Mouse (Mus musculus): ENCODE data around the gene Snx29. TPM values are rescaled to one million over a fixed set of nuclear protein-coding genes. Genes with fewer than 3 reads are reported as not detected.

The Snx29 gene
- polyA plus RNA-seq, 1 experiment from 2014 or later, result 17.2 TPM

GRCm38 (mm10) chr16:11457609-11458350 lies 135.1 kb downstream of the Snx29 start:
- H3K4me3 ChIP-seq, result no peak overlapping the region
- H3K27ac ChIP-seq (replicated peaks), result no peak overlapping the region
- ATAC-seq (ENCODE audit: low FRiP score, low read depth), result no peak
- no peak overlapping the region for H3K4me2 ChIP-seq
- 31% methylated on average over 2 of the region's 2 CpGs for WGBS
- 0 out of 2 replicates have a peak, but pooled peaks cover 7% of the 10 kb centered on the region for H3K36me3 ChIP-seq
- H3K9ac ChIP-seq, result no peak overlapping the region
- 0 out of 2 replicates have a peak, but pooled peaks cover 3% of the 10 kb centered on the region for H3K4me1 ChIP-seq (replicated peaks)
- no peaks in the 10 kb centered on the region for H3K27me3 ChIP-seq
- H3K9me3 ChIP-seq, result no peaks in the 10 kb centered on the region

DNA sequence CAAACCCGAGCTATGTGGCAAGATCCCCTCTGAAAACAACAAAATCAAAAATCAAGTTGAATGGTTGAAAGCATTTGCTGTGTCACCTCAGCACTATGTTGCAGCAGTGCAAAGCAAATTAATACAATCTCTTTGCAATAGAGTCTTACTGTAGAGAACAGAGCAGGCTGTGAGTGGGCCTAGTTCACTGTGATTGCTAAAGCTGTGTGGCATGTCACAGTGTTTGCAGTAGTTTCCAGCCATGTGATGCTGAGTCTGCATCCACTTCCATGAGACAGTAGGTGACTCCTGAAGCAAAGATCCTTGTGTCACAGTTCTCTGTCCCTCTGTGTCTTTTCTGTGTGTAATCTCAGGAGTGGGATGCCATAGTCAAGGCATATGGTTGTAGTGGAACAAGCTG lies 137.5 kb downstream of the Snx29 start:
- no peak overlapping the region for H3K27ac ChIP-seq (replicated peaks)
- H3K9ac ChIP-seq, result no peak overlapping the region
- H3K9me3 ChIP-seq, result no peaks in the 10 kb centered on the region
- no peak overlapping the region for H3K4me3 ChIP-seq
- 92% methylated on average over 1 of the region's 1 CpGs for whole genome bisulfite sequencing
- no peaks in the 10 kb centered on the region for H3K36me3 ChIP-seq
- no peak overlapping the region for H3K4me2 ChIP-seq
- no peak for ATAC-seq (ENCODE audit: low FRiP score, low read depth)
- 0 out of 2 replicates have a peak, but pooled peaks cover 3% of the 10 kb centered on the region for H3K4me1 ChIP-seq (replicated peaks)
- no peaks in the 10 kb centered on the region for H3K27me3 ChIP-seq

DNA sequence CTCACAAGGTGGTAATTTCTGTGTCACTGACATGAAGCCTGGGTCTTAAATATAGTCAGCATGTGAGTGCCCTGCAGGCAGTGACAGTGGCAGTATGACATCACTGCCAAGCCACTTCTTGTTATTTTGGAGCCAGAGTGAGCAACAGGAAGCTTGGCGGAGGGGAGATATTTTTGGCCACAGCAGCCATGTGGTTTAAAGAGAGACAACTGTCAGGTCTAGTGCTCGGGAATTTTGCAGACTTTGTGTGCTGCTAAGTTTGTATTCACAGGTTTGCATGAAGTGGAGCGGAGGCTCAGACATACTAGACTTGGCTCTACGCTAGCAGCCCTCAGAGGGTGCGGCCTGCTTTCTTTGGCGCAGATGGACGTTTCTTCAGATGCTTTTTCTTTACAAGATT lies 138.9 kb downstream of the Snx29 start:
- Histone ChIP-seq H3K4me2 (no peak overlapping the region), H3K9me3 (no peaks in the 10 kb centered on the region), H3K27me3 (no peaks in the 10 kb centered on the region), H3K4me3 (no peak overlapping the region), H3K36me3 (no peaks in the 10 kb centered on the region), H3K4me1 (replicated peaks) (0 out of 2 replicates have a peak, but pooled peaks cover 3% of the 10 kb centered on the region), H3K27ac (replicated peaks) (no peak overlapping the region), H3K9ac (no peak overlapping the region)
- 85% methylated on average over 7 of the region's 7 CpGs for WGBS
- ATAC-seq (ENCODE audit: low FRiP score, low read depth), result no peak; the same call in 1 of the 2 replicates

GRCm38 (mm10) chr16:11468533-11469179 lies 145.9 kb downstream of the Snx29 start:
- no peak overlapping the region for H3K4me2 ChIP-seq
- WGBS, result 65% methylated on average over 15 of the region's 15 CpGs
- H3K9me3 ChIP-seq, result no peaks in the 10 kb centered on the region
- H3K36me3 ChIP-seq, result no peaks in the 10 kb centered on the region
- H3K27ac ChIP-seq (replicated peaks), result no peak overlapping the region
- no peak overlapping the region for H3K9ac ChIP-seq
- no peaks in the 10 kb centered on the region for H3K4me1 ChIP-seq (replicated peaks)
- peak; percentile 35; the same call in 1 of the 2 replicates for ATAC-seq (ENCODE audit: low FRiP score, low read depth)
- H3K4me3 ChIP-seq, result no peak overlapping the region
- H3K27me3 ChIP-seq, result no peaks in the 10 kb centered on the region

DNA sequence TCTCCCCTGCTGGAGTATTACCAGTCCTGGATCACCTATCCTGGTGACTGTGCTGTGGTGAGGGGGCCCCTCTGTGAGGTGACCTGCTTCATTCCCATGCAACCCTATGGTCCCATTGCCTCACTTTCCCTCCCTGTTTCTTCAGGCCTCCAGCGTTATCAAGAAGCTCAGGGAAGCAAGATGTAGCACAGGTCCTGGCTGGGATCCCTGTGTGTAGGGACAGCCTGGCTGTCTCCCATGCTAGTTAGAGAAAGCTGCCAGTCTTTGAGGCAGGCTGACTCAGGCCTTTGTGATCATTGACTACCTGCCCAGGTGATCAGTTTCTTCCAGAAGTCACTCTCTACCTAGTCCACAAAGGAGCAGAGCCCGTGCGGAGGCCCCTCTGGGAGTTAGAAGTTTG lies 146.8 kb downstream of the Snx29 start:
- 91% methylated on average over 3 of the region's 3 CpGs for WGBS

GRCm38 (mm10) chr16:11471246-11471645 lies 148.5 kb downstream of the Snx29 start:
- Histone ChIP-seq H3K9ac (no peak overlapping the region), H3K27me3 (no peaks in the 10 kb centered on the region), H3K4me3 (no peak overlapping the region), H3K27ac (replicated peaks) (no peak overlapping the region), H3K4me1 (replicated peaks) (0 out of 2 replicates have a peak, but pooled peaks cover 3% of the 10 kb centered on the region), H3K4me2 (no peak overlapping the region), H3K36me3 (no peaks in the 10 kb centered on the region), H3K9me3 (no peaks in the 10 kb centered on the region)
- ATAC-seq (ENCODE audit: low FRiP score, low read depth), result no peak
- 81% methylated on average over 2 of the region's 2 CpGs for WGBS

More for the DNA sequence above, 146.8 kb downstream of the Snx29 start:
- no peaks in the 10 kb centered on the region for H3K9me3 ChIP-seq
- H3K4me3 ChIP-seq, result no peak overlapping the region
- H3K9ac ChIP-seq, result no peak overlapping the region
- ATAC-seq (ENCODE audit: low FRiP score, low read depth), result no peak
- H3K4me2 ChIP-seq, result no peak overlapping the region
- no peak overlapping the region for H3K27ac ChIP-seq (replicated peaks)
- H3K4me1 ChIP-seq (replicated peaks), result 0 out of 2 replicates have a peak, but pooled peaks cover 2% of the 10 kb centered on the region
- no peaks in the 10 kb centered on the region for H3K36me3 ChIP-seq
- H3K27me3 ChIP-seq, result no peaks in the 10 kb centered on the region

DNA sequence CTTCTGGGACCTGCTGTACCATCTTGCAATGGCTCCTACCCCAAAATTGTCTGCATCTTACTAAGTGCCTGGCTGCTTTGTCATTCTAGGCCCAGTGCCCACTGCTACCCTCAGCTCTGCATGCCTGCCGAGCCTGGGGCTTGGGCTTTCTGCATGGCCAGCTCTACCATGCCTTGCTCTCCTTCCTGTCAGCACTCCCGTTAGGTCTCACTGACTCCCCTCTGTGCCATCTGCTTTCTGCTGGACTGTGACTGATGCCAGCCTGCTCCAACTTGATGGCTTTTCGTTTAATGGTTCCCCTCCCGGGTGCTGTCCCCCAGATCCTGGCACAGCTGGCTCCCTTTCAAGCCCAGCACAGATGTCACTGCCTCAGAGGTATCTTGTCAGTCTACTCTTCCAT lies 150.1 kb downstream of the Snx29 start:
- no peak overlapping the region for H3K9ac ChIP-seq
- no peak overlapping the region for H3K4me2 ChIP-seq
- WGBS, result 38% methylated on average over 4 of the region's 4 CpGs
- 0 out of 2 replicates have a peak overlapping the region, but pooled peaks have one; percentile 35 for H3K27ac ChIP-seq (replicated peaks)
- no peaks in the 10 kb centered on the region for H3K36me3 ChIP-seq
- no peaks in the 10 kb centered on the region for H3K9me3 ChIP-seq
- 0 out of 2 replicates have a peak, but pooled peaks cover 3% of the 10 kb centered on the region for H3K4me1 ChIP-seq (replicated peaks)
- peak; percentile 57 for ATAC-seq (ENCODE audit: low FRiP score, low read depth)
- no peaks in the 10 kb centered on the region for H3K27me3 ChIP-seq
- H3K4me3 ChIP-seq, result no peak overlapping the region

DNA sequence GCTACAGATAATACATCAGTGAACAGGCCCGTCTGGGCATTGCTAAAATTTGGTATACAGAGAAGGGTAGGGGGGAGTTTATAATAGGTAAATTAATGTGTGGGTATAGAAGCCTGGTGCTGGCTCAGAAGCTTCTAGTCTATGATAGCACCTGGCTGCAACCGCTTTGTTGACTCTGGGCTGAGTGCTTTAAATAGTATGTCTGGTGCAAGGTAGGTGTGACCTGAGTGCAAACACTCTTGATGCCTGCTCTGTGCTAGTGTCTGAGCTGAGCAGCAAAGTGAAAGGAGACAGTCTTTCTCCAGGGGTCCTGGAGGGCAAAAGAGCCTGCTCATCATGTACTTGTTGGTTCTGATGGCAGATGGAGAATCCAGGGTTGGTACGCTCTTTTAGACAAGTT lies 150.8 kb downstream of the Snx29 start:
- 81% methylated on average over 3 of the region's 3 CpGs for WGBS
- ATAC-seq (ENCODE audit: low FRiP score, low read depth), result no peak
- Histone ChIP-seq H3K4me3 (no peak overlapping the region), H3K4me1 (replicated peaks) (0 out of 2 replicates have a peak, but pooled peaks cover 3% of the 10 kb centered on the region), H3K27me3 (no peaks in the 10 kb centered on the region), H3K9me3 (no peaks in the 10 kb centered on the region), H3K4me2 (no peak overlapping the region), H3K9ac (no peak overlapping the region), H3K27ac (replicated peaks) (peak overlapping the region; percentile 35; the same call in 1 of the 2 replicates), H3K36me3 (no peaks in the 10 kb centered on the region)

DNA sequence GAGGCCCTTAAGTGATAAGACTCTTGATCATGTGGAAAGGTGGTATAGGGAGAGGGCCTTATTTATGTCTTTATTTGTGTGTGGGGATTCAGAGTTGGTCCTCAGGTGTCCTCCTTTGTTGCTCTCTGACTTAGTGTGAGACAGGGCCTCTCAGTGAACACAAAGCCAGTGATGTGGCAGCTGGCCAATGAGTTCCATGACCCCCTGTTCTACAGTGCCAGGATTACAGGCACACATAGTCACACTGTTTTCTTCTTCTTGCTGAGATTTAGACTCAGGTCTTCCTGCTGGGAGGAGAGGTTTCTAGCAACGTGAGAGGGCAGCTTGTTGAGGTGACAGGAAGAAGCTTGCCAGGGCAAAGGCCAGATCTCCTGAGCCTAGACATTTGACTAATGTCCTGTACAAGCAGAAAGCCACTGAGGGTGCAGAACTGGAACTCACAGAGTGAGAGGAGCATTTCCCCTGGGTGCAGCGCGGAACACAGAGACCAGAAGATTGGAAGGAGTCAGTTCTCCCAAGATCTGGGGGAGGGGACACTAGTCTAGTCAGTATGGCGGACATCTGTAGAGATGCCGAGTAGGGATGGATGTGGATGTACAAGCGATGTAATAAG lies 151.3 kb downstream of the Snx29 start:
- Histone ChIP-seq H3K36me3 (no peaks in the 10 kb centered on the region), H3K4me2 (no peak overlapping the region), H3K27ac (replicated peaks) (no peak overlapping the region), H3K4me3 (no peak overlapping the region), H3K9me3 (no peaks in the 10 kb centered on the region), H3K9ac (no peak overlapping the region), H3K4me1 (replicated peaks) (0 out of 2 replicates have a peak, but pooled peaks cover 3% of the 10 kb centered on the region), H3K27me3 (no peaks in the 10 kb centered on the region)
- ATAC-seq (ENCODE audit: low FRiP score, low read depth), result no peak
- WGBS, result 75% methylated on average over 6 of the region's 6 CpGs

- Histone ChIP-seq H3K9me3 (no peaks in the 10 kb centered on the region), H3K36me3 (no peaks in the 10 kb centered on the region), H3K9ac (no peak overlapping the region), H3K27ac (replicated peaks) (no peak overlapping the region), H3K4me1 (replicated peaks) (0 out of 2 replicates have a peak, but pooled peaks cover 3% of the 10 kb centered on the region), H3K4me2 (no peak overlapping the region), H3K27me3 (no peaks in the 10 kb centered on the region), H3K4me3 (no peak overlapping the region)
- 80% methylated on average over 10 of the region's 10 CpGs for WGBS
- ATAC-seq (ENCODE audit: low FRiP score, low read depth), result no peak
Measured at GRCm38 (mm10) chr16:11475137-11475943, 152.6 kb downstream of the Snx29 start.

GRCm38 (mm10) chr16:11476314-11476713 lies 153.6 kb downstream of the Snx29 start:
- H3K36me3 ChIP-seq, result no peaks in the 10 kb centered on the region
- no peak overlapping the region for H3K9ac ChIP-seq
- H3K27ac ChIP-seq (replicated peaks), result no peak overlapping the region
- ATAC-seq (ENCODE audit: low FRiP score, low read depth), result no peak
- no peak overlapping the region for H3K4me2 ChIP-seq
- H3K9me3 ChIP-seq, result no peaks in the 10 kb centered on the region
- H3K4me3 ChIP-seq, result no peak overlapping the region
- WGBS, result 90% methylated on average over 1 of the region's 1 CpGs
- no peaks in the 10 kb centered on the region for H3K27me3 ChIP-seq
- H3K4me1 ChIP-seq (replicated peaks), result 0 out of 2 replicates have a peak, but pooled peaks cover 3% of the 10 kb centered on the region

Measured in hindbrain, embryonic 15.5 days (tissue).